In the genomic region with DNA sequence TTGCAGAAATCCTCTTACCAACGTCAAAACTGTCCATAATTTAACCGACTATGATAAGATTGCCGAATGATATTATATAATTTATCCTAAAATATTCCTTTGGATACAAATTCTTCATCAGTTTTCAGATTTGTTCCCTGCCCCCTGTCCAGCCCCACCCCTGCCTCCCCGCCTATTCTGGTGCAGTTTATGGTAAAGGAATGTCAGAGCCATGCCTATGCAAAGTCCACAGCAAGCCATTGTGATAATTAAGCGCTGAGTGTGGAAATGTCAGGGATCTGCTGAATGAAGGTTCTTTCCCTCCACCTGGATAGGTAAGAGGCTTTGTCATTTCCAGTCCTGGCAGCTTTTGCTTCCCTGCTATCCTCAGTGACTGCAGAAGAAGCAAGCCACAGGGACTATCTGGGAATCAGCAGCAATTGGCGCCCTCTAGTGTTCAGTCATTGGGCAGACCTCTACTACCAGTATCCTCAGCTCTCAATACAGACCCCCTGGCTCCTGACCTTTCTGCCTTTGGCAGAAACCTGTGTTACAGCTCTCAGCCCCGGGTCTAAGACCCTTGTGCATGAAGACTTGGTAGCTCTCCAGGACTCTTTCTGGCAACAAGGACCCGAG, we compare ENCODE assay signal across 8 mouse cellular contexts. TPM values are rescaled to one million over a fixed set of nuclear protein-coding genes. Genes with fewer than 3 reads are reported as not detected.
DNase-seq lines count a peak whose midpoint lies in the region; ATAC-seq and TF ChIP-seq lines count a peak whose summit lies in the region.
"Not testable (repeated sequence)": the region's sequence is repeated elsewhere in the genome, so short reads cannot be mapped to it uniquely, and the experiment has no call there.

No protein-coding gene starts in this region.

- not testable (repeated sequence) for H3K9me3 ChIP-seq in heart, embryonic 11.5 days (replicated peaks; ENCODE audit: control insufficient read depth, low read length); kidney, embryonic 14.5 days (ENCODE audit: control insufficient read depth, low read length); limb, embryonic 14.5 days (ENCODE audit: control insufficient read depth, low read length); midbrain, embryonic 16.5 days (replicated peaks; ENCODE audit: control insufficient read depth, low read length, poor library complexity, severe bottlenecking)

- H3K36me3 ChIP-seq in heart, embryonic 11.5 days (ENCODE audit: control insufficient read depth, insufficient read depth, low read length); kidney, embryonic 14.5 days (ENCODE audit: control insufficient read depth, insufficient read depth, low read length); limb, embryonic 14.5 days (ENCODE audit: control insufficient read depth, insufficient read depth, low read length); midbrain, embryonic 16.5 days (ENCODE audit: control insufficient read depth, insufficient read depth, low read length); spleen, adult 2 months (ENCODE audit: control insufficient read depth, insufficient read depth, low read length): not testable (repeated sequence)

- TF ChIP-seq CTCF in spleen, adult 2 months (IDR thresholded peaks at IDR 0.05; ENCODE audit: extremely low read depth, insufficient read depth, insufficient read length, insufficient replicate concordance), result peak; percentile 41; the same call in 1 of the 2 replicates

- not testable (repeated sequence) for H3K27me3 ChIP-seq in heart, embryonic 11.5 days (ENCODE audit: control insufficient read depth, insufficient read depth, low read length); kidney, embryonic 14.5 days (ENCODE audit: control insufficient read depth, insufficient read depth, low read length); limb, embryonic 14.5 days (ENCODE audit: control insufficient read depth, insufficient read depth, low read length); midbrain, embryonic 16.5 days (ENCODE audit: control insufficient read depth, insufficient read depth, low read depth, low read length); spleen, adult 2 months (ENCODE audit: control insufficient read depth, insufficient read depth, low read length)

- H3K4me2 ChIP-seq in heart, embryonic 11.5 days, result peak overlapping the region; percentile 29
- not testable (repeated sequence) for H3K4me2 ChIP-seq in kidney, embryonic 14.5 days (replicated peaks; ENCODE audit: low read depth, low read length)
- H3K4me2 ChIP-seq in limb, embryonic 14.5 days (replicated peaks; ENCODE audit: low read depth, low read length, severe bottlenecking), result peak overlapping the region; percentile 13; the same call in 1 of the 2 replicates
- peak overlapping the region; percentile 34 for H3K4me2 ChIP-seq in midbrain, embryonic 16.5 days (ENCODE audit: low read length)

- DNase-seq in B cell, adult 2 months, result peak; percentile 81 to 82
- peak; percentile 56 for DNase-seq in brain, embryonic 18.5 days (ENCODE audit: low read depth, low spot score)
- DNase-seq in limb, embryonic 14.5 days (ENCODE audit: low spot score), result peak; percentile 89
- peak in 1 of 2 experiments; percentile 76 for DNase-seq in spleen, adult 2 months (ENCODE audit: low read depth in 1 of 2, low spot score in 2 of 2)

- not testable (repeated sequence) for H3K27ac ChIP-seq in heart, embryonic 11.5 days (ENCODE audit: low read depth, low read length); kidney, embryonic 14.5 days (ENCODE audit: low read depth, low read length); limb, embryonic 14.5 days (replicated peaks; ENCODE audit: low read depth, low read length); spleen, adult 2 months (ENCODE audit: insufficient read depth, low read length)
- peak overlapping the region; percentile 68 for H3K27ac ChIP-seq in midbrain, embryonic 16.5 days (ENCODE audit: low read length)

- ATAC-seq in erythroid progenitor cell, adult 5-6 weeks (replicated peaks; ENCODE audit: low FRiP score, poor library complexity, severe bottlenecking), result peak; percentile 79
- peak; percentile 82 for ATAC-seq in heart, embryonic 11.5 days (replicated peaks; ENCODE audit: insufficient number of reproducible peaks, low FRiP score, low TSS enrichment)
- ATAC-seq in kidney, embryonic 14.5 days (ENCODE audit: low FRiP score, low TSS enrichment), result peak; percentile 96
- ATAC-seq in limb, embryonic 14.5 days (ENCODE audit: low FRiP score, low read depth), result peak; percentile 92
- ATAC-seq in midbrain, embryonic 16.5 days, result peak; percentile 97

- peak overlapping the region; percentile 4; the same call in 1 of the 2 replicates for H3K4me3 ChIP-seq in heart, embryonic 11.5 days (ENCODE audit: low read depth, low read length)
- not testable (repeated sequence) for H3K4me3 ChIP-seq in kidney, embryonic 14.5 days (ENCODE audit: low read length); limb, embryonic 14.5 days (replicated peaks; ENCODE audit: low read length); midbrain, embryonic 16.5 days (ENCODE audit: low read depth, low read length); spleen, adult 2 months (ENCODE audit: extremely low read depth, insufficient read depth, insufficient read length)

- not testable (repeated sequence) for TF ChIP-seq POLR2A in limb, embryonic 14.5 days (IDR thresholded peaks at IDR 0.05; ENCODE audit: borderline replicate concordance, extremely low read depth, insufficient read depth, insufficient read length); spleen, adult 2 months (IDR thresholded peaks at IDR 0.05; ENCODE audit: low read depth, low read length)

- not testable (repeated sequence) for H3K4me1 ChIP-seq in heart, embryonic 11.5 days (ENCODE audit: control insufficient read depth, insufficient read depth, low read length); kidney, embryonic 14.5 days (ENCODE audit: control insufficient read depth, insufficient read depth, low read length); limb, embryonic 14.5 days (ENCODE audit: control insufficient read depth, insufficient read depth, low read length); midbrain, embryonic 16.5 days (ENCODE audit: control insufficient read depth, insufficient read depth, low read length); spleen, adult 2 months (ENCODE audit: control insufficient read depth, insufficient read depth, insufficient read length)

- WGBS in heart, embryonic 11.5 days (ENCODE audit: insufficient replicate concordance), result 42% methylated on average over 7 of the region's 8 CpGs
- WGBS in kidney, embryonic 14.5 days, result 43% methylated on average over 7 of the region's 8 CpGs
- 41% methylated on average over 7 of the region's 8 CpGs for WGBS in limb, embryonic 14.5 days
- WGBS in midbrain, embryonic 16.5 days, result 41% methylated on average over 7 of the region's 8 CpGs
- 41% methylated on average over 8 of the region's 8 CpGs for WGBS in spleen, adult 2 months

- H3K9ac ChIP-seq in heart, embryonic 11.5 days (ENCODE audit: low read depth, low read length); kidney, embryonic 14.5 days (ENCODE audit: low read depth, low read length); limb, embryonic 14.5 days (ENCODE audit: low read depth, low read length, severe bottlenecking): not testable (repeated sequence)
- peak overlapping the region; percentile 34; the same call in 1 of the 2 replicates for H3K9ac ChIP-seq in midbrain, embryonic 16.5 days (ENCODE audit: low read depth, low read length)

RNA-seq across cellular contexts. Expression of a gene that starts 30.9 kb away (rescaled TPM):
- total RNA-seq in erythroid progenitor cell, adult 5-6 weeks (2015; ENCODE audit: low replicate concordance), result not detected in 2 replicates
- total RNA-seq in erythroid progenitor cell, adult 5-6 weeks (2017; ENCODE audit: low replicate concordance), result not detected in 2 replicates
- not detected in 2 replicates for polyA plus RNA-seq in heart, embryonic 11.5 days (2014; fragmentation: Nextera tagmentation; extraction: Ambion mirVana)
- not detected in 2 replicates for polyA plus RNA-seq in kidney, embryonic 14.5 days (2014; fragmentation: Nextera tagmentation; extraction: Ambion mirVana)
- polyA plus RNA-seq in limb, embryonic 14.5 days (2012; rRNA removed), result not detected in 2 replicates
- not detected in 2 replicates for polyA plus RNA-seq in limb, embryonic 14.5 days (2014; fragmentation: Nextera tagmentation; extraction: Ambion mirVana)
- polyA plus RNA-seq in midbrain, embryonic 16.5 days (2015; fragmentation: Nextera tagmentation; extraction: Ambion mirVana), result 0.90 and 1.3 TPM in 2 replicates
- polyA plus RNA-seq in spleen, adult 2 months (2012; rRNA removed), result 0.15 and 0.16 TPM in 2 replicates

RNA-seq across cellular contexts. Expression of a gene that starts 35.3 kb away (rescaled TPM):
- 10.5 TPM in 1 of 2 replicates, not detected in the other for total RNA-seq in erythroid progenitor cell, adult 5-6 weeks (2015; ENCODE audit: low replicate concordance)
- 1.3 and 1.5 TPM in 2 replicates for total RNA-seq in erythroid progenitor cell, adult 5-6 weeks (2017; ENCODE audit: low replicate concordance)
- polyA plus RNA-seq in heart, embryonic 11.5 days (2014; fragmentation: Nextera tagmentation; extraction: Ambion mirVana), result not detected in 2 replicates
- polyA plus RNA-seq in kidney, embryonic 14.5 days (2014; fragmentation: Nextera tagmentation; extraction: Ambion mirVana), result 0.61 TPM in 1 of 2 replicates, not detected in the other
- 0.15 TPM in 1 of 2 replicates, not detected in the other for polyA plus RNA-seq in limb, embryonic 14.5 days (2012; rRNA removed)
- 0.14 TPM in 1 of 2 replicates, not detected in the other for polyA plus RNA-seq in limb, embryonic 14.5 days (2014; fragmentation: Nextera tagmentation; extraction: Ambion mirVana)
- polyA plus RNA-seq in midbrain, embryonic 16.5 days (2015; fragmentation: Nextera tagmentation; extraction: Ambion mirVana), result not detected in 2 replicates
- 3.0 and 8.5 TPM in 2 replicates for polyA plus RNA-seq in spleen, adult 2 months (2012; rRNA removed)
